Mouse (Mus musculus) CD4-positive, CD25-positive, alpha-beta regulatory T cell (primary cell): Measurements from ENCODE around the gene Aqp9. TPM values are rescaled to one million over a fixed set of nuclear protein-coding genes. Genes with fewer than 3 reads are reported as not detected.

ENCODE experiments used
- polyA plus RNA-seq: library from polyadenylated mRNA; unstranded; fragments of 100-300 nt; shearing (Covaris generic); gene quantifications from one replicate; pipeline ENCODE4 v1.2.1, GENCODE M21; 2017

The Aqp9 gene
- 0.80 TPM for polyA plus RNA-seq

DNA sequence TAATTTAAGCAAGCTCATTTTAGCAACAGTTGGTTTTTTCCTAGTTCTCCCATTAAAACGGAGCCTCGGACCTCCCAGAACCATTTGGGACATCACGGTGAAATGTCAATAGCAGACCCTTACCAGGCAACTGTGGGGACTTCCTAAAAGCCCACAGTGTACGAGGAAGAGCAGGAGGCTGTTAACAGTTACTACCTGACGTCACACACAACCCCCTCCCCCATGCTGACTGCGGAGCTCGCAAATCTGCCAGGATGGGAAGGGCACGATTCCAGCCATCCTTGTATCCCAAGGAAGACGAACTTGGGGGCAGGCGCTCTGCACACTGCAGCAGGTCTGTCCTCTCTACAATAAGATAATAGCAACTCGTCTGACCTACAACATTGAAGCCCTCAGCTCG is at the start of gene Aqp9:
Aqp9 (minus strand) TSS at position 172 of the 400 bp plus-strand sequence.

DNA sequence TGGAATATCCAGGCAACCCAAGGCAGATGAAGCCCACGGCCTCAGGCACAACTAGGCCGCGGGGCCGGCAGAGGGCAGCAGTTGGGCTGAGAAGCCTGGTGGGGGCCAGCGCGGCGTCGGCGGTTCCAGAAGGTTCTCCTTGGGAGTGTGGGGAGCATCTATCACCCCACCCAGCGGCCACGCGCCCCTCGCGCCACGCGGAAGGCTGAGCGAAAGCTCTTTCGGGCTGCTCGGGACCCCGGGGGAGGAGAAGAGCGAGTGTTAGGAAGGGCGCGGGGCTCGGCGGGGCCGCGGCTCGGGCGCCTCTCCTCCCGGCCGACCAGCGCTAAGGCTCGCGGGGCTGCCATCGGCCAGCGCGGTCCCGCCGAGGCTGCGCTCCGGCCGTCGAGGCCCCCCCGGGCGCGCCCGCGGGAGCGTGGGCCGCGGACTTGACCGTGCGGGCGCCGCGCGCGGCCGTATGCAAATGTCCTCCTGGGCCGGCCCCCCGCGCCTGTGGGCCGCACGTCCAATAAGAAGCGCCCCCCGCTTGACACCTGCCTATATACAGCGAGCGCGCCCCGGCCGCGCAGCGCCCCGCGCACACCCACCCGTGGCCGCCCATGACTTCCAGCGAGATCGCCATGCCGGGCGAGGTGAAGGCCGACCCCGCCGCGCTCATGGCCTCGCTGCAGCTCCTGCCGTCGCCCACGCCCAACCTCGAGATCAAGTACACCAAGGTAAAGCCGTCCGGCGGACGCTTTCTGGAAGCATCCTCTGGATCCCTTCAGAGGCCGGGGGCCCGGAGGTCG is 47.0 kb upstream of the Aqp9 start, which contains the start of gene Aldh1a2:
Aldh1a2 (plus strand) TSS at position 542 of the 788 bp plus-strand sequence.

Other genes with a start within 250 kb of the Aqp9 start
- not detected for gene Lipc, start 216.5 kb downstream of the Aqp9 start, polyA plus RNA-seq
- 0.77 TPM for gene Aldh1a2, start 47.1 kb upstream of the Aqp9 start, polyA plus RNA-seq